Mouse (Mus musculus) cerebellum, postnatal 4 days (tissue): Measurements from ENCODE around the gene Zgpat.

Source experiments
- DNase-seq, 2 experiments: peaks; one replicate each; pipeline ENCODE4 v3.0.0; 2022; ENCODE audit warnings: low spot score in 2 of 2, mixed read lengths in 1 of 2

The Zgpat gene

GRCm38 (mm10) chr2:181364860-181365596 is at the start of gene Zgpat, which contains the start of gene Arfrp1:
Gene Zgpat (plus strand): TSS chr2:181364928.
Gene Arfrp1 (minus strand): TSS chr2:181365404.
- DNase-seq, result peak; percentile 76 to 84

DNA sequence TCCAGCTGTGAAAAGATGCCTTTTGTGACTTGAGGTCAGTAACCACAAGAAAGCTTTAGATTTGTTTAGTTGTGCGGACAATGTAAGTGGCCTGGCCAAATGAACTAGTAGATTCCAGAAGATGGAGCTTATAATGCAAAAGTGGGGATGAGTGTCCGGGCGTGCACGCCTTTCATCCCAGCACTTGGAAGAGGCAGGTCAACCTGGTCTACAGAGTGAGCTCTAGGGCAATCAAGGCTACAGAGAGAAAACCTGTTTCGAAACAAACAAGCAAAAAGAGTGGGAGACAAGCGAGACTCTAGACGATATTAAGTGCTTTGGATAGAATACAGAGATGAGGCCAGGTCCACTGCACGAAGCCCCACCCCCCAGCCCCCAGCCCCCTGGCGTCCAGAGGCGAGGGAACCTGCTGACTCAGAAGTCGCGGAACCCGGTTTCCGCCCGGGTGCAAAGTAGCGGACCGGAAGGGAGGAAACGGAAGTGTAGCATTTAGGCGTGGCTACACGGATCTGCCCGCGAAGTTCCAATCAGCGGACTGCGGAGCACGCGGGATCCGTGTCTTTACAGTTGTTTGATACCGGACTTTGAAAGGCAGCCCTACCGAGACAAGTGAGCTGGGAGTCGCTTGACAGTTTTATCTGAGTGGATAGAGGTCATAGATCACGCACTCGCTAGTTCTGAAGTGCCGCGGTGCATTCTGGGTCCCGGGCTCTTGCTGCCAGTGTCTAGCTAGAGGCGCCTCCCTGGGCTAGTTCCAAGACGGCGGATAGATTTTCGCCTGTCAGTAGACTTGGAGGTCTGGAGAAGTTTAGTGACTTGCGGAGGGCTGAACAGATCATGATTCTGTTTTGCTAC is 45.3 kb upstream of the Zgpat start, which contains the start of gene Rtel1:
Rtel1 (plus strand) TSS at position 492 of the 855 bp plus-strand sequence.
- DNase-seq, result peak; percentile 52 to 85

GRCm38 (mm10) chr2:181320103-181320499 is 44.6 kb upstream of the Zgpat start:
- DNase-seq, result no peak

DNA sequence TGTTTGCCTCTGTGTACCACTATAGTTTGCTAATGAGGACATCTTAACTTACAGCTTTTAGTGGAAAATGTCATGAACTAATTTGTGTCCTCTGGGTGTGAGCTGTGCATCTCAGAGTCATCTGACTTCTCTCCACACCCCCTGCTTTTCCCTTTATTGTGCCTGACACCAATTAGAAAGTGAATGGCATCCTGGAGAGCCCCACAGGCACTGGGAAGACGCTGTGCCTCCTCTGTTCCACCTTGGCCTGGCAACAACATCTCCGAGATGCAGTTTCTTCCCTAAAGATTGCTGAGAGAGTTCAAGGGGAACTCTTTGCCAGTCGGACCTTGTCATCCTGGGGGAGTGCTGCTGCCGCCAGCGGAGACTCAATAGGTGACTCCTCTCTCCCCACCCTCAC is 42.6 kb upstream of the Zgpat start:
- no peak for DNase-seq

DNA sequence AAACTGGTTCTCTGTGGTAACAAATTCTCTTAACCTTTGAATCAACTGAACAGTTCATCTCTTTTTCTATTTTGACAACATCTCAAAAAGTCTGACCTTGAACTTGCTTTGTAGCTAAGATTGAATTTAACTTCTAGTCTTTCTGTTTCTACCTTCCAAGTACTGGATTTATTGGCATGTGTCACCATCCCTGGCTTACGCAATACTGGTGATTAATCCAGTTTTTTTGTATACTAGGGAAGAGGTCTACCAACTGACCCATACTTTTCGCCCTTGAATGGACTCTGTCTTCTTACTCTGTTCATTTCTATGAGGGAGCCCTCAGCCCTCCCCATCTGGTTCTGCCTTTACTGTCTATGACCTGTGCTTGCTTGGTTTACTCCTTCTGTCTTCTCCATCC is 38.6 kb upstream of the Zgpat start:
- DNase-seq, result no peak

- no peak for DNase-seq
Measured at GRCm38 (mm10) chr2:181332542-181332941, 32.2 kb upstream of the Zgpat start.

- peak; percentile 41 to 65 for DNase-seq
Measured at GRCm38 (mm10) chr2:181334023-181334422, 30.7 kb upstream of the Zgpat start.

- DNase-seq, result no peak
Measured at GRCm38 (mm10) chr2:181340426-181340825, 24.3 kb upstream of the Zgpat start.

DNA sequence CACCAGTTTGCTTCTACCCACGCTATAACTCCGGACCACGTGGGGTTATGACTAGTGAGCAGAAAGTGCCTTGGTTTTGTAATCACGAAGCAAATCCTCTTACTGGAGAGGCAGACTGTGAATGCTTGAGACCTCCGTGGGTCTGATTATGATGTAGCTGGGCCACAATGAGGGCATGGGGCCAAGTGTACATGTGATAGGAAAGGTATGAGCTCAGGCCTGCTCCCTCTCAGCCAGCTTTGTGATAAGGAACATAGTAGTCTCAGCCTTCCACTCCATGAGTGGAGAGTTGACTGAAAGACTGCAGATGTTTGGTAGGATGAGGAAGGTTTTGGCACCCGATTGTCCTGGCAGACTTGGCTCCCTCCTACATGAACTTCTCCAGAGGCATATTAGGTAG is 22.0 kb upstream of the Zgpat start:
- DNase-seq, result no peak

- no peak for DNase-seq
Measured at GRCm38 (mm10) chr2:181356780-181357179, 7.9 kb upstream of the Zgpat start.

DNA sequence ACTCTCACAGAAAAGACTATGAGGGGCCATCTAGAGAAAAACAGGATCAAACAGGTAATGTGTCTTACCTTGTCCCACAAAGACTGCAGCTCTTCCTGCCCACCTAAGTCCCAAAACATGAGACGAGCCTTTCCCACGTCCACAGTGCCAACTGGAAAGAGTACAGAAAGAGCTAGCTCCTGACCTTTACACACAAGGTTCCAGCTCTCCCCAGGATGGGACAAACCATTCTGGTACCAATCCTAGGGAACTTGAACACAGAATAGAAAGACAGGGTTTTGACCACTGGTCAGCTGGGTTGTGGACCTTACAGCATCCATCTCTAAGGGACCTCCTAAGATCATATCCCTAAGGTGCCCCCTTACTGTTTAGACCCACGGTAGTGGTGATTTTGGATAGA is 782 bp upstream of the Zgpat start:
- DNase-seq, result no peak

DNA sequence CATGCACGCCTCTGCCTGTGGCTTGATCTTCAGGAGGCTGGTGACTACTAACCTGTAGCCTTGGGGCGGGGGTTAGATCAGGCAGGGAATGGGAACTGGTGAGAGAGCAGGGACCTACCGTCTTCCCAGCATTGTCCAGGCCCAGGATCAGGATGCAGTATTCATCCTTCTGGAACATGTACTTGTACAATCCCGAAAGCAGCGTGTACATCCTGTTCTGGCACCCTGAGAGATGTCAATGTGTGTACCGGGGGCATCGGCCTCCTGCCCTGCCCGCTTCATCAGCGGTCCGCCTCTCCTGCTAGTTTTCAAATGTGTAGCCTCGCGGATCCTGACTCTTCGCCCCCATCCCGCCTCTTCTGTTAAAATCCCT is 255 bp upstream of the Zgpat start:
- DNase-seq, result no peak

DNA sequence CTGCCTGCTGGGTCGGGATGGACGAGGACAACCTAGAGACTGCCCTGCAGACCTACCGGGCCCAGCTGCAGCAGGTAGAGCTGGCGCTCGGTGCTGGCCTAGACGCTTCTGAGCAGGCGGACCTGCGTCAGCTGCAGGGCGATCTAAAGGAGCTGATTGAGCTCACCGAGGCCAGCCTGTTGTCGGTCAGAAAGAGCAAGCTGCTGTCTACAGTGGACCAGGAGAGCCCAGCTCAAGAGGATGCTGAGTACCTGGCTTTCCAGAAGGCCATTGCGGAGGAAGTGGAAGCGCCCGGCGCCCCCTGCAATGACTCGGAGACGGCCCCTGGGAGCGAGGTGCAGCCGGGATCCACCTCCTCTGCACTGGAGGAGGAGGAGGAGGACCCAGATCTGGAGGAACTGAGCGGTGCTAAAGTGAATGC is 937 bp downstream of the Zgpat start:
- no peak for DNase-seq

DNA sequence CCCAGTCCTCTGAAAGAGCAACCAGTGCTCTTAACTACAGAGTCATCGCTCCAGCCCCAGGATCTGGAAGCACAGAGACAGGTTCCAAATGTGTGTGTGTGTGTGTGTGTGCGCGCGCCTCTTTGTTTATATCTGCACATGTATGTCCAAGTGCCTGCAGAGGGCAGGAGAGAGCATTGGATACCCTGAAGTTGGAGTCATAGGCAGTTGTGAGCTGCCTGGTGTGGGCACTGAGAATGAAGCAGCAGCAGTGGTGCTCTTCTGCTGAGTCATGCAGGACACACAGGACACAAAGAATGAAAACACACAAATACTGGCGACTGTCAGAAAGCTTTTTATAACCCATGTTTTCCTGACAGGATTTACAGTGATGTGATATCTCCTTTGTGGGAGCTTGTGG is 5.3 kb downstream of the Zgpat start:
- DNase-seq, result no peak

DNA sequence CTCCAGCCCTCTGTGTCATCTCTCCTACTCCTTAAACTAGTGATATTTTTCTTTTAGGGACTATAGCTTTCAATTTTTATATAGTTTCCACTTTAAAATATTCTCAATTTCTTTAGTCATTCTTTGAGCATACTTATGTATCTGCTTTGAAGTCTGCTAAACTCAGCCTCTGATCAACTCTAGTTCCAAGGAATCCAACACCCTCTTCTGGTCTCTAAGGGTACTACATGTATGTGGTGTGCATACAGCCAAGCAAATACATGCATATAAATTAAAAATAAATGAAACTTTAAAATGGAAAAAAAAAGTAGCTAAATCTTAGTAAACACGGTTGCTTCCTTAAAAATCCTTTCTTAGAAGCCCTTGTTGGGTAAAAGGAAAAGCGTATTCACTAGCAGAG is 11.1 kb downstream of the Zgpat start:
- DNase-seq, result no peak

DNA sequence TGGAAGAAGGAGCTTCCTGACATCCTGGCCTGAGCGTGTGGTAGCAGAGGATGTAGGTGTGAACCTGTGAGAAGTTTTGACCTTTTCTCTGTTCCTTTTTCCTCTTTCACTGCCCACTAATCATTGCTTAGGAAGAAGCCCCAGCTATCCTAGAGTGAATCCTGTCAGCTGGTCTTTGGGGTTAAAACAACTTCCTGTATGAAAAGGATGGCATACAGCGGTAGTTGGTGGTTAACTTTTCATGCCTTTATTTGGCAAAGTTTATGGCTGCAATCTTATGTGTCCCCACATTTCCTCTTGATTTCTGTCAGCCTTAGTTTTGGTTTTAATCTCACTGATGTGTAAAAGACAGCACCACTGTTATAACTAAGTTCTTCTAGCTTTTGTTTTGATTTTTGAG is 12.5 kb downstream of the Zgpat start:
- no peak for DNase-seq

DNA sequence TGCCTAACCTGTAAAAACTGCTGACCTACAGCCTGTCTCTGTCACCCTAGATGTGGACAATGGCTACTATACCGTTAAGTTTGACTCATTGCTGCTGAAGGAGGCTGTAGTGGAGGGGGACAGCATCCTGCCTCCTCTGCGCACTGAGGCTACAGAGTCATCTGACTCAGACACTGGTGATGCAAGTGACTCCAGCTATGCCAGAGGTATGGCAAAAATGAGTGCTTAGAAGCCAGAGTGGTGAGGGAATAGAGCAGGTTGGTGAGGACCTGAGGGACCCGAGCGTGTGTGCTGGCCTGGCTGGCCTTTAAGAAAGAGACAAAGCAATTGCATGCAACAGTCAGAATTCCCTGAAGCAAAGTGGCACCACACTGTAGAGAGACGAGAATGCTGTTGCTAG is 14.0 kb downstream of the Zgpat start:
- DNase-seq, result no peak

DNA sequence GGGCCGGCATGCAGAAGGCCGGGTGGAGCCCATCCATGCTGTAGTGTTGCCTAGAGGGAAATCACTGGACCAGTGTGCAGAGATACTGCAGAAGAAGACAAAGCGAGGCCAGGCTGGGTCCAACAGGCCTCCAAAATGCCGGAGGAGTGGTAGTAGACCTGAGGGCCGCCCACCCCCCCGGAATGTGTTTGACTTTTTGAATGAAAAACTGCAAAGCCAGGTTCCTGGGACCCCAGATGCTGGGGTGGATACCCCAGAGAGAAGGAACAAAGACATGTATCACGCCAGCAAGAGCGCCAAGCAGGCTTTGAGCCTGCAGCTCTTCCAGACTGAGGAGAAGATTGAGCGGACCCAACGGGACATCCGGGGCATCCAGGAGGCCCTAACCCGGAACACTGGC is 15.1 kb downstream of the Zgpat start, which contains the start of gene Lime1:
Lime1 (plus strand) TSS at position 301 of the 400 bp plus-strand sequence.
- DNase-seq, result no peak

DNA sequence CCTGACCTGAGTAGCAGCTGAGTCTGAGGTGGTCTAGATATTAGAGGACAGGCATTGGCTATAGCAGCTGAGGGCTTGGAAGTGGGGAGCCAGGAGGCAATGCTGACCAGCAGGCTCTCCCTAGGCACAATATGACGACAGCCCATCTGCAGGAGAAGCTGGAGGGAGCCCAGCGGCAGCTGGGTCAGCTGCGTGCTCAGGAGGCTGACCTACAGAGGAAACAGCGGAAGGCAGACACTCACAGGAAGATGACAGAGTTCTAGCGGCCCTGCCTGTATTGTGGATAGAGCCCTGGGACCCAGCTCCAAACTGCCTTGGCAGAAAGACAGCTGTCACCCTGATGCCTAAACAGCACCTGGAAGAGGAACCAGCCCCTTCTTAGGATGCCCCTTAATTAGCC is 15.5 kb downstream of the Zgpat start:
- DNase-seq, result no peak

DNA sequence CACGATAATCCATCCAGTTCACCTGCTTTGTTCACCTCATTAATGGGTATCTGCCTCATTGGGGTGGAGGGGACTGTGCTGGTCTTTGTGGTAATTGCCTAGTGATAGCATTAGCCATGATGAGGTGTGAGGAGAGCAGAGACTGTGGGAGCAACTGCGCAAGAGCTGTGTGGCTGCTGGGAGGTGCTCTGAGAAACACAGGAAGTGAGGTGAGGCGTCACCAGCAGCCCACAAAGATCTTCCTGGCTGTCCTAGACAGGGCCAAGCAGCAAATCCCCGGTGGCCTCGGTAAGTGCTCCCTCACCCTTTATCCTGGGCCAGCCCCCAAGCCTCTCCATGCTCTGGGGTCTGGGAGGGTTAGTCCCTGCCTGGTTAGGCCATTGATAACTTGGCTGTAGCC is 16.4 kb downstream of the Zgpat start:
- DNase-seq, result no peak

- no peak for DNase-seq
Measured at GRCm38 (mm10) chr2:181381631-181382306, 17.0 kb downstream of the Zgpat start.

DNA sequence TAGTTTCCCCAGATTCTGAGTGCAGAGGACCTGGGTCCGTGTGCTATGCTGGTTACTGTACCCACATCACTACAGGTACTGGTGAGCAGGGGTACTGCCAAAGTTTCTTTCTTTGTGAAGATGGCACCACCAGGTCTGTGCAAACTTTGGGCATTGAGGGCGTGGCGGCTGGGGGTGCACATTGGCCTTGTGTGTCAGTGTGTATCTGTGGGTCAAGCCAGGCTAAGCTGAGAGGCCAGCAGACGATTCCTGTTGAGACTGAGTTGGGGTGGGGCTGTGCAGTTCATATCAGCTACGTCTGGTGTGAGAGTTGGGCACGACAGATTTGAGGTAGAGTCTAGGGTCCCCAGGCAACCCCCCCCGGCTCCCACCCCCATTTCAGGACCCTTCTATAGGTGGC is 19.7 kb downstream of the Zgpat start:
- DNase-seq, result no peak
